Mouse (Mus musculus) left cerebral cortex, adult 6 months (tissue): ENCODE results near the gene Tex10. TPM values are rescaled to one million over a fixed set of nuclear protein-coding genes. Genes with fewer than 3 reads are reported as not detected.

Source experiments
- long read RNA-seq, 2 experiments: library from polyadenylated mRNA; unstranded; transcript quantifications; one replicate each; pipeline ENCODE4 v2.0.0; 2019 to 2020
- polyA plus RNA-seq: library from polyadenylated mRNA; unstranded; fragments of <200 nt; fragmentation: Nextera tagmentation; gene quantifications from 2 replicates; pipeline ENCODE4 v1.2.3, GENCODE M21; 2021

Gene Tex10
- 9.0 and 9.6 TPM in 2 replicates for polyA plus RNA-seq
- long read RNA-seq, experiment 1, transcript Tex10-201 (15 exons, 3,102 nt): major isoform, 21 of 46 reads
- long read RNA-seq, experiment 1, partial matches to known transcripts: 8 of 46 reads
- long read RNA-seq, experiment 1, other reads (novel, unspliced or antisense): 17 of 46 reads
- long read RNA-seq, experiment 2, partial matches to known transcripts: 8 of 11 reads
- long read RNA-seq, experiment 2, other reads (novel, unspliced or antisense): 1 of 11 reads

GRCm38 (mm10) chr4:48472792-48473650 is at the start of gene Tex10:
Tex10 (minus strand) TSS chr4:48473459.

Other genes starting within 250 kb of the Tex10 start
- 33.6 and 34.2 TPM in 2 replicates for gene Erp44, start 193.9 kb downstream of the Tex10 start, polyA plus RNA-seq
- 0.74 and 0.92 TPM in 2 replicates for gene Invs, start 193.7 kb downstream of the Tex10 start, polyA plus RNA-seq
- 7.6 and 12.7 TPM in 2 replicates for gene Msantd3, start 66.5 kb upstream of the Tex10 start, polyA plus RNA-seq
- gene Tmeff1, start 111.7 kb upstream of the Tex10 start, polyA plus RNA-seq: 21.6 and 53.7 TPM in 2 replicates
- gene Cavin4, start 190.1 kb upstream of the Tex10 start, polyA plus RNA-seq: 0.18 TPM in 1 of 2 replicates, not detected in the other